Mouse (Mus musculus) yolk sac, embryonic 10.5 days (tissue): ENCODE results near the gene Ostf1.
"Not testable (repeated sequence)": the region's sequence is repeated elsewhere in the genome, so short reads cannot be mapped to it uniquely, and the experiment has no call there.

Experiments
- DNase-seq: peaks from one replicate; pipeline ENCODE4 v3.0.0-alpha.2; 2017; ENCODE audit warnings: low spot score

The Ostf1 gene

GRCm38 (mm10) chr19:18598265-18598926, 33.2 kb downstream of the Ostf1 start:
- no peak for DNase-seq

DNA sequence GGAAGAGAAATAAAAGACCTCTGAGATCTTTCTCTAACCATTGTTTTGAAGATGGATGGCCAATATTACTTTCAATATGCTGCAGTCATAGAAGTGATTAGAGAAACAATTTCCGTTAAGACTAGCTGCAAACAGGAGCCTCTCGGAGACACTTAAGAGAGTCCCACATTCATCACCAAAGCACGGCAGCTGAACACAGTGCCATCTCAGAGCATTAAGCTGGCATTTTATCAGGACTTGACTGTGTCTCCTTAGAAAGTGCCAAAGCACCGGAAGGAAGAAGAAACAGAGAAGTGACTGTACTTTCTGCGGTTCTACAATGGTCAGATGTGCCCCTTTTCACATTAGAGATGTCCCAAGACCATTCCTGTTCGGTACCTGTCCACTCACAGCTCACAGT, 33.9 kb downstream of the Ostf1 start:
- DNase-seq: no peak

DNA sequence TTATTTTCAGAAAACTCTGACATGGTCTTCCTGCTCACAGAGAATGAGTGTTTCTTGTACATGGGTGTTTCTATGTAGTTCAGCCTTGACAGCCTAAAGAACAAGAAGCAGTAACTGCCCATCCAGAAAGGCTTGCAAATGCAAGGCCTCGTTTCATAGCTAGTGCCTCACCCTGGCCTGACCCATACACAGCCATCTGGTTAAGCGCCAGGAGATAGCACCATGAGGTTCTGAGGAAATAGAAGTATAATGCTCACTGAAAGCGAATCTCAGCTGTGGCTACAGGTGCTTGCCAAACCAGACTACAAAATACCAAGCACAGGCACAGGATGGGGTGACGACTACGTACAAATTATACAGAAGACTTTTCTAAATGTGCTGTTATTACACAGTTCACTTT, 34.7 kb downstream of the Ostf1 start:
- DNase-seq: no peak

DNA sequence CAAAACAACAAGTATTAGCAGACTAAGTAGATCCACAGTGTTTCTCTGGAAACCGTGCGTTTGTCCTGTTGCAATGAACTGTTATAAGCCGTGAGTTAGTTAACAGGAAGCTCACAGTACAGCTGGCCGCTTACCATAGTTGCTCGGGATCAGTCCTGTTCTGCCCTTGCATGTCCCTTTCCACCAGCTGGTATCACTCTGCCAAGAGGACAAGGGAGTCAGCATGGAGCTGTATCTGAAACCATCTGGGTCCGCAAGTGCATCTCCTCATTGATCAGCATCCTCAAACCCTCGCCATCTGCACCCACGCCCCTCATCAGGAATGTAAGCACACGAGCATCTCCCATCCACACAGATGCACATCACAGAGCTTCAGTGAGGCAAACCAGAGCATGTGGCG, 37.9 kb downstream of the Ostf1 start:
- DNase-seq: no peak

GRCm38 (mm10) chr19:18592919-18593318, 38.7 kb downstream of the Ostf1 start:
- no peak for DNase-seq

DNA sequence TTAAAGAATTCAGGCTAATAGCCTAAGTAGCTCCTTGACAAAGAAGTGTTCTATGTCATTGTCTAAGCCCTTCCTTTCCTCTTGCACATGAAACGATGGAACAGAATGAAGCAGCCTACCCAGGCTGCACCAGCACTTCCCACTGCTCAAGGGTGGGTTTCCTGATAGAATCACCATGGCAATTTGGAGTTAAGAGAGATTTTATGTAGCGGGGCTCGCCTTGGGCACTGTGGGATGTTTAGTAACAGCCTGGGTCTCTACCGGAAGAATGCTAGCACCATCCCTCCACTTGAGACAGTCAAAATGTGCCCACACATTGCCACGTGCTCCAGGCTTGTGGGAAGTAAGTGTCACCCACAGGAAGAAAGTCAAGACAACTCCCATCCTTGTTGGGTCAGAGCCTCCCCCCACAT, 40.7 kb downstream of the Ostf1 start:
- DNase-seq: no peak

- DNase-seq: no peak
Observed at GRCm38 (mm10) chr19:18590234-18590633, 41.4 kb downstream of the Ostf1 start.

GRCm38 (mm10) chr19:18589276-18589675, 42.3 kb downstream of the Ostf1 start:
- DNase-seq: no peak

DNA sequence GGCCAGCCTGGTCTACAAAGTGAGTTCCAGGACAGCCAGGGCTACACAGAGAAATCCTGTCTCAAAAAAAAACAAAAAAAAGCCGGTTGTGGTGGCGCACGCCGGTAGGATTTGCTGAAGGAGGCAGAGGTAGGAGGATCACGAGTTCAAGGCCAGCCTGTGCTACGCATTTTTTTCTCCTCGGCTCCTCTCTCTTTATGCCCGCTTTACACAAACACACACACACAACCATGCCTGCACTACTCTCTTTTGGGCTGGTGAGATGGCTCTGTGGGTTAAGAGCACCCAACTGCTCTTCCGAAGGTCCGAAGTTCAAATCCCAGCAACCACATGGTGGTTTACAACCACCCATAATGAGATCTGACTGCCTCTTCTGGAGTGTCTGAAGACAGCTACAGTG, 42.8 kb downstream of the Ostf1 start:
- DNase-seq: not testable (repeated sequence)

DNA sequence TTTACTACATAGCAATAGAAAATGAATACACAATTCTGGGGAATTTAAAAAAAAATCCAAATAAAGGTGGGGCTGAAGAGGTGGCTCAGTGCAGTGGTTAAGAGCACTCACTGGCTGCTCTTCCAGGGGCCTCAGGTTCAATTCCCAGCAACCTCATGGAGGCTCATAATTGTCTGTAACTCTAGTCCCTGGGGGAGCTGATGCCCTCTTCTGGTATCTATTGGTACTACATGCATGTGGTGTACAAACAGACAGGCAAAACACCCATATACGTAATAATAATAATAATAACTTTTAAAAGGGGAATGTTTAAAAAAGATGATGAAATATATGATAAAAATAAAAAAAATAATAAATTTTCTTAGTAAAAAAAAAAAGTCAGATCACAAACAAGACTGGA, 43.4 kb downstream of the Ostf1 start:
- no peak for DNase-seq

DNA sequence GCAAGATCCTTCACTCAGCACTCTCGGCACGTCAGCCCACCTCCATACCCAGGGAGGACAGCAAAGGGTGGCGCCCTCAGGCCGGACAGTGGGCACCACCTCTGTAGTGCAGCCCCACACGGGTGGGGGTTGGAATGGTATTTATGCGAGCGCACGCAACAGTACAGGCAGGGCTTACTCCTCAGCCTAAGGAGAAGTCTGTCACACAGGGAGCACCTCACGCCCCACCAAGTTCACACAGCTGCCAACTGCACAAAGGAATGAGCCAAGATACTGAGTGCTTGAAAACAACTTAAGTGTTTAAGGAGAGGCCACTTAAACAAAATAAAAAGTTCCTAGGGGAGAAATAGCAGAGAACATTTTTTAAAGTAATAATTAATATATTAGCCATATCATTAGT, 44.5 kb downstream of the Ostf1 start:
- no peak for DNase-seq

DNA sequence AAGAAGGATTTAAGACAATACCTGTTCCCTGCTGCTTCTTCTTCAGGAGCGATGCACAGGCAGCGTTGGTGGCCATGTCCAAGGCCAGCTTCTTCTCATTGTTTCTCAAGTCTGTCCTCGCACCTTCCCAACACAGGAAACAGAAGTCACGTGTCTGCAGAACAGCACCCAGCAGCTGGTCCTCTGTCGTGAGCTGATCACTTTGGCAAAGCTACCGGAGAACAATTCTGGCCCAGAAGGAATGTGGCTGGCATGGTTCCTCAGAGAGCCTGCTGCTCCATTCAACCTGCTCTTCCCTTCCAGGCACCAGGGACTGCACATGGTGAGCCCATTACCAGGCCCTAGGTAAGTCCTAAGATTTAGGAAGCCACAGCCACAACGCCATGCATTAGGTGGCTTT, 47.0 kb downstream of the Ostf1 start:
- no peak for DNase-seq

- DNase-seq: no peak
Observed at GRCm38 (mm10) chr19:18583706-18584105, 47.9 kb downstream of the Ostf1 start.

GRCm38 (mm10) chr19:18582887-18583286, 48.7 kb downstream of the Ostf1 start:
- no peak for DNase-seq

DNA sequence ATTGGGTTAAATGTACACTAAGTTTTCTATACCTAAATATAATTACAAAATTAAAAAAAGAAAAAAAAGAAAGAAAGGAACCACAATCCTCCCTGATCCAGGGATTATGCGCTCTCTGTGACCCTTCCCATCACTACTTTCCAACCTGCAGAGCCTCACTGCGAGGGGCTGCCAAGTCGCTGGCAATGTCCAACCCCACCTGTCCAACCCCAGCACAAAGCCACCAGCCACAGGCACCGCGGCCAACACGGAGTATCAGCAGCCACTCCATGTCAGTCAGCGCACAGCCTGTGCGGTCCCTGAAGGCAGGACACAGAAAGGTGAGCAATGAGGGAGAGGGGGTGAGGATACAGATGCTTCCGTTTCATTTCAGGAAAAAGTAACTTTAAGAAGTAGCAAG, 49.4 kb downstream of the Ostf1 start:
- no peak for DNase-seq

- no peak for DNase-seq
Observed at GRCm38 (mm10) chr19:18581046-18581445, 50.6 kb downstream of the Ostf1 start.

- no peak for DNase-seq
Observed at GRCm38 (mm10) chr19:18579012-18579358, 52.6 kb downstream of the Ostf1 start.

GRCm38 (mm10) chr19:18578216-18579011, 53.2 kb downstream of the Ostf1 start:
- peak; percentile 58 for DNase-seq

GRCm38 (mm10) chr19:18577348-18577747, 54.3 kb downstream of the Ostf1 start:
- no peak for DNase-seq

DNA sequence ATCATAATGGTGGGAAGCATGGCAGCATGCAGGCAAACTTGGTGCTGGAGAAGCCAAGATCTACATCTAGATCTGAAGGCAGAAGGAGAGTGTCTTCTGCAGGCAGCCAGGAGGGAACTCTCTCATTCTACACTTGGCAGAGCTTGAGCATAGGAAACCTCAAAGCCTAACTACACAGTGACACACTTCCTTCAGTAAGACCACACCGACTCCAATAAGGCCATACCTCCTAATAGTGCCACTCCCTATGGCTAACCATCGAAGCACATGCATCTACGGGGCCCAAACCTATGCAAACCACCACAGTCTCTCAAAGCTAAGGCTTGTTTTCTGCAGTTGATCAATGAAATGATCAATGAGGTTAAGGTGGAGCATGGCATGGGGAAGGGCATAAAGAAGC, 55.7 kb downstream of the Ostf1 start:
- no peak for DNase-seq

- DNase-seq: no peak
Observed at GRCm38 (mm10) chr19:18573907-18574306, 57.7 kb downstream of the Ostf1 start.

- DNase-seq: no peak
Observed at GRCm38 (mm10) chr19:18573443-18573842, 58.2 kb downstream of the Ostf1 start.

GRCm38 (mm10) chr19:18569496-18569895, 62.1 kb downstream of the Ostf1 start:
- no peak for DNase-seq
